Mouse (Mus musculus): ENCODE data around the gene Cacybp. TPM values are rescaled to one million over a fixed set of nuclear protein-coding genes. Genes with fewer than 3 reads are reported as not detected.

Cacybp gene
- polyA plus RNA-seq, 1 experiment from 2014 or later = 212 TPM

DNA sequence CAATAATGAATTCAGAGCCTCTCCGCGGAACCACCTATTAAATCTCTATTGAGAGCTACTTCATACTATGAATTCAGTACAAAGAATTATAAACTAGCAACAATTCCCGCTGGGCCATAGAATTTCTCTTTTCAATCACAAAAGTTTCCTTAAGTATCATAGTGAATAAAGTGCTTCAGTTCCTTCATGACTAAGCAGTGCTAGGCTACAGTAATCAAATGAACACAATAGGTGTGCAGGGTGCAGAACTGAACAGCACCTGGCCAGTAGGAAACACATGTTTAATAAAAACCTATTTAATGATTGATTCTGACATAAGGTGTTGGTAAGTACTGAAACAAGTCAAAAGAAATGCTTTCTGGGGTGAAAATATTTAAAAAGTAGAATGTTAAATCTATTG is 19.4 kb upstream of the Cacybp start:
- ATAC-seq (ENCODE audit: low read depth) = no peak
- Histone ChIP-seq H3K27ac (replicated peaks; ENCODE audit: low read depth, low read length) (no peak overlapping the region), H3K9ac (ENCODE audit: low read depth, low read length) (no peak overlapping the region), H3K36me3 (ENCODE audit: control insufficient read depth, insufficient read depth, low read length) (no peaks in the 10 kb centered on the region), H3K4me2 (ENCODE audit: low read depth, low read length) (no peak overlapping the region), H3K9me3 (ENCODE audit: control insufficient read depth, low read length) (no peaks in the 10 kb centered on the region), H3K4me1 (ENCODE audit: control insufficient read depth, insufficient read depth, low read length) (no peaks in the 10 kb centered on the region), H3K4me3 (ENCODE audit: low read depth, low read length) (no peak overlapping the region), H3K27me3 (replicated peaks; ENCODE audit: control insufficient read depth, insufficient read depth, low read length) (no peaks in the 10 kb centered on the region)
- WGBS = 79% methylated on average over 3 of the region's 3 CpGs
- no peak for DNase-seq (ENCODE audit: low spot score)

DNA sequence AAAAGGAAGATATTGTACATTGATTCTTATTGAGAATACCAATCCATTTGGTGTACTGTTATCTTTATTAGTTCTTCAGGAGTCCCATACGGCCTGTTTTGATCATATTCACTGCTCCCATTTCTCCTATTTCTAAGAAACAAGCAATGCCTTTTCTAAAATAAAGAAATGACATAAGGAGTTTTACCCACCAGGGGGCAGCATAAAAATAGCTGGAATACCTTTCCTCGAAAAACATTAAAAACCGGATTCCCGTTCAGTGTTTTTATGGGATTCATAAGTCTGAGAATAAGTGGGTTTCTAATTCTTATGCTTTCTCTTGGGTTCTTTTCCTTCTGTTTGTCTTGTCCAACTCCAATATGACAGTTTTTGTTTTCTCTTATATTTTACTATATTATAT is 18.3 kb upstream of the Cacybp start:
- Histone ChIP-seq H3K27ac (replicated peaks; ENCODE audit: low read depth, low read length) (no peak overlapping the region), H3K4me1 (ENCODE audit: control insufficient read depth, insufficient read depth, low read length) (no peaks in the 10 kb centered on the region), H3K9me3 (ENCODE audit: control insufficient read depth, low read length) (no peaks in the 10 kb centered on the region), H3K4me3 (ENCODE audit: low read depth, low read length) (no peak overlapping the region), H3K36me3 (ENCODE audit: control insufficient read depth, insufficient read depth, low read length) (no peaks in the 10 kb centered on the region), H3K27me3 (replicated peaks; ENCODE audit: control insufficient read depth, insufficient read depth, low read length) (no peaks in the 10 kb centered on the region), H3K4me2 (ENCODE audit: low read depth, low read length) (no peak overlapping the region), H3K9ac (ENCODE audit: low read depth, low read length) (no peak overlapping the region)
- ATAC-seq (ENCODE audit: low read depth) (no peak), DNase-seq (ENCODE audit: low spot score) (peak; percentile 67)
- 38% methylated on average over 4 of the region's 4 CpGs for WGBS

DNA sequence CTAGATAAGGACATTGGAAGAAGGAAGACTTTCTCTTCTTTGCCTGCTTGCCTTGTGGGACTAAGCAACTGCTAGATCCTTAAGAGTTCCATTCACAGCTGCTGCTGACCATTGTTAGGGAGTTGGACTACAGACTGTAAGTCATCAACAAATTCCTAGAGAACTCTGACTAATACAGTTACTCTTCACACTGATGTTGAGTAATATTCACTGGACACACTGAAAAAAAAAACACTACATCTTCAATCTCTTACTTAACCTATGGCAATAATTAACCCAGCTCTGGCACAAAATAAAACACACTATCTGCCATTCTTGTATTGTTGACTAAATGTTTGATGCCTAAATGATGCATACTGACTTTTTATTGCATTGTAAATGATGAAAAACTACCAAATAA is 15.2 kb upstream of the Cacybp start:
- Histone ChIP-seq H3K4me2 (ENCODE audit: low read depth, low read length) (no peak overlapping the region), H3K36me3 (ENCODE audit: control insufficient read depth, insufficient read depth, low read length) (no peaks in the 10 kb centered on the region), H3K9ac (ENCODE audit: low read depth, low read length) (no peak overlapping the region), H3K4me3 (ENCODE audit: low read depth, low read length) (no peak overlapping the region), H3K27me3 (replicated peaks; ENCODE audit: control insufficient read depth, insufficient read depth, low read length) (no peaks in the 10 kb centered on the region), H3K4me1 (ENCODE audit: control insufficient read depth, insufficient read depth, low read length) (no peaks in the 10 kb centered on the region), H3K27ac (replicated peaks; ENCODE audit: low read depth, low read length) (no peak overlapping the region), H3K9me3 (ENCODE audit: control insufficient read depth, low read length) (no peaks in the 10 kb centered on the region)
- DNase-seq (ENCODE audit: low spot score) (no peak), ATAC-seq (ENCODE audit: low read depth) (no peak)

DNA sequence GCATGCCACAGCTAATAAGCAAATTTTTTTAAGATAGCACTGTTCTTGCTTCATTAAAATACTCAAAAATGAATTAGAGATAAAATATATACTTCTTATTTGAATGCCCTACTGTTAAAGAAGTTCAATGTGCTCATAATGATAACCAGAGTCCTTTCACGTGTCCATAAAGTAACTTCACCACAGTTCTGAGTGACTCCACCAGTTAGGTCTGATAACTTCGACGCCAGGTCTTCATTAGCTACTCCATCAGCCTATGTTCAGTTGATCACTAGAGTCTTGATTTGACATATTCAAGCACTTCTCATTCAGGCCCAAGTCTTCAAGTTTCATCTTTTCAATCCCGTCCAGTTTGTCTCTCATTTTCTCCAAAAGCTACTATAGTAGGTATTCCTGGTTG is 14.5 kb upstream of the Cacybp start:
- H3K4me1 ChIP-seq (ENCODE audit: control insufficient read depth, insufficient read depth, low read length) = no peaks in the 10 kb centered on the region
- H3K4me3 ChIP-seq (ENCODE audit: low read depth, low read length) = no peak overlapping the region
- 90% methylated on average over 4 of the region's 4 CpGs for WGBS
- no peak for DNase-seq (ENCODE audit: low spot score)
- H3K4me2 ChIP-seq (ENCODE audit: low read depth, low read length) = no peak overlapping the region
- H3K27me3 ChIP-seq (replicated peaks; ENCODE audit: control insufficient read depth, insufficient read depth, low read length) = no peaks in the 10 kb centered on the region
- no peak overlapping the region for H3K9ac ChIP-seq (ENCODE audit: low read depth, low read length)
- no peak overlapping the region for H3K27ac ChIP-seq (replicated peaks; ENCODE audit: low read depth, low read length)
- no peaks in the 10 kb centered on the region for H3K36me3 ChIP-seq (ENCODE audit: control insufficient read depth, insufficient read depth, low read length)
- no peak for ATAC-seq (ENCODE audit: low read depth)
- H3K9me3 ChIP-seq (ENCODE audit: control insufficient read depth, low read length) = no peaks in the 10 kb centered on the region

DNA sequence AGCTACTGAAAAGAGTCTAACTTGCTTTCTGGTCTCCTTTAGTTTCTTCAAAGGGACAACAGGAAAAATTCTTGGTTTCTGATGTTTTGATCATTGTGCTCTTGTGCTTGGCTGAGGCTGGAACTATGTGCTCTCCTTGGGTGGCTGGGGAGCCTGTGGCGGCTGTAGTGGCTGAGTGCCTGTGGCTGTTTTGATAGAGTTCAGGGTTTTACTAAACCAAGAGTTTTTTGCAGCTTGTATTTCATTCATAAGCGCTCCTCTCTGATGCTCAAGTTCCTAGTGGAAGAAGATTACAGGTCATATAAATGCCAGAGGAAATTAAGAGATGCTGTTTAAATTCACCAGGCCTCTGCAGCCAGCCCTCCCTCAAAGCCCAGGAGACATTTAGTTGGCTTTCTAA is 11.4 kb upstream of the Cacybp start:
- DNase-seq (ENCODE audit: low spot score) (peak; percentile 67), ATAC-seq (ENCODE audit: low read depth) (0 out of 2 replicates have a peak, but pooled peaks have one; percentile 26)
- H3K4me3 ChIP-seq (ENCODE audit: low read depth, low read length) = no peak overlapping the region
- no peak overlapping the region for H3K27ac ChIP-seq (replicated peaks; ENCODE audit: low read depth, low read length)
- H3K36me3 ChIP-seq (ENCODE audit: control insufficient read depth, insufficient read depth, low read length) = no peaks in the 10 kb centered on the region
- no peaks in the 10 kb centered on the region for H3K4me1 ChIP-seq (ENCODE audit: control insufficient read depth, insufficient read depth, low read length)
- 40% methylated on average over 2 of the region's 2 CpGs for WGBS
- H3K9ac ChIP-seq (ENCODE audit: low read depth, low read length) = no peak overlapping the region
- no peak overlapping the region for H3K4me2 ChIP-seq (ENCODE audit: low read depth, low read length)
- H3K9me3 ChIP-seq (ENCODE audit: control insufficient read depth, low read length) = no peaks in the 10 kb centered on the region
- no peaks in the 10 kb centered on the region for H3K27me3 ChIP-seq (replicated peaks; ENCODE audit: control insufficient read depth, insufficient read depth, low read length)

DNA sequence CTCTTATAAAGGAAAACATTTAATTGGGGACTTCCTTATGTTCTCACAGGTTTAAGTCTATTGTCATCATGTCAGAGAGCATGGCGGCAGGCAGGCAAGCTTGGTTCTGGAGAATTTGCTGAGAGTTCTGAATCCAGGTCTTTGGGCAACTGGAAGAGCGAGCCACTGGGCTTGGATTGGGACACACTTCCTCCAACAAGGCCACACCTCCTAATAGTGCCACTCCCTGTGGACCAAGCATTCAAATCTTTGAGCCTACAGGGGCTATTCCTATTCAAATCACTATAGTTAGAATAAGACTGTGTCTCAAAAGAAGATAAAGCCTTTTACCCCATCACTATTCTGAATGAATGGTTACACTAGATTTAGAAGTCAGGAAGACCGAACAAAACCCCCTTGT is 5.2 kb upstream of the Cacybp start:
- 91% methylated on average over 3 of the region's 3 CpGs for WGBS
- H3K36me3 ChIP-seq (ENCODE audit: control insufficient read depth, insufficient read depth, low read length) = no peaks in the 10 kb centered on the region
- DNase-seq (ENCODE audit: low spot score) (no peak), ATAC-seq (ENCODE audit: low read depth) (no peak)
- no peaks in the 10 kb centered on the region for H3K27me3 ChIP-seq (replicated peaks; ENCODE audit: control insufficient read depth, insufficient read depth, low read length)
- no peak overlapping the region for H3K9ac ChIP-seq (ENCODE audit: low read depth, low read length)
- H3K9me3 ChIP-seq (ENCODE audit: control insufficient read depth, low read length) = no peaks in the 10 kb centered on the region
- H3K27ac ChIP-seq (replicated peaks; ENCODE audit: low read depth, low read length) = no peak overlapping the region
- H3K4me2 ChIP-seq (ENCODE audit: low read depth, low read length) = no peak overlapping the region
- H3K4me1 ChIP-seq (ENCODE audit: control insufficient read depth, insufficient read depth, low read length) = 0 out of 2 replicates have a peak, but pooled peaks cover 4% of the 10 kb centered on the region
- H3K4me3 ChIP-seq (ENCODE audit: low read depth, low read length) = no peak overlapping the region

DNA sequence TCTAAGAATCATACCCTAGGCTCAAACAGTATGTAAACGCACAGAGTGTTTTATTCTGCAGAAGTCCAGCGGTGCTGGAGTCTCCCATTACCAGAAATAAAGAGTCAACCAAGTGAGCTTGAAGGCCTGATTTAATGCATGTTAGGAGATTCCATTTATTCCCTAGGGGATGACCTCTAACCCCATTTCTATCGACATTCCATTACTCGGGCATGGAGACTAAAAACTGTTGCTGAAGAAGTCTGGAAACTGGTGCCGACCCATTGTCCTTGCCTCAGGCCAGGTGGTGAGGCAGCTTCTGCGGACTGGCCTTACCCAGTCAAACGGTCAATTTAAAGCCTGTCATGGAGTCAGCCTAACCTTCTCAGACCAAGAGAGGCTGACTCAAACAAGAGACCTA is 1.5 kb upstream of the Cacybp start:
- 76% methylated on average over 7 of the region's 7 CpGs for WGBS
- Histone ChIP-seq H3K4me2 (ENCODE audit: low read depth, low read length) (0 out of 2 replicates have a peak overlapping the region, but pooled peaks have one; percentile 77), H3K4me1 (ENCODE audit: control insufficient read depth, insufficient read depth, low read length) (peaks cover 21% of the 10 kb centered on the region), H3K9ac (ENCODE audit: low read depth, low read length) (no peak overlapping the region), H3K27ac (replicated peaks; ENCODE audit: low read depth, low read length) (no peak overlapping the region), H3K36me3 (ENCODE audit: control insufficient read depth, insufficient read depth, low read length) (no peaks in the 10 kb centered on the region), H3K9me3 (ENCODE audit: control insufficient read depth, low read length) (no peaks in the 10 kb centered on the region), H3K27me3 (replicated peaks; ENCODE audit: control insufficient read depth, insufficient read depth, low read length) (no peaks in the 10 kb centered on the region), H3K4me3 (ENCODE audit: low read depth, low read length) (no peak overlapping the region)
- DNase-seq (ENCODE audit: low spot score) (no peak), ATAC-seq (ENCODE audit: low read depth) (no peak)

DNA sequence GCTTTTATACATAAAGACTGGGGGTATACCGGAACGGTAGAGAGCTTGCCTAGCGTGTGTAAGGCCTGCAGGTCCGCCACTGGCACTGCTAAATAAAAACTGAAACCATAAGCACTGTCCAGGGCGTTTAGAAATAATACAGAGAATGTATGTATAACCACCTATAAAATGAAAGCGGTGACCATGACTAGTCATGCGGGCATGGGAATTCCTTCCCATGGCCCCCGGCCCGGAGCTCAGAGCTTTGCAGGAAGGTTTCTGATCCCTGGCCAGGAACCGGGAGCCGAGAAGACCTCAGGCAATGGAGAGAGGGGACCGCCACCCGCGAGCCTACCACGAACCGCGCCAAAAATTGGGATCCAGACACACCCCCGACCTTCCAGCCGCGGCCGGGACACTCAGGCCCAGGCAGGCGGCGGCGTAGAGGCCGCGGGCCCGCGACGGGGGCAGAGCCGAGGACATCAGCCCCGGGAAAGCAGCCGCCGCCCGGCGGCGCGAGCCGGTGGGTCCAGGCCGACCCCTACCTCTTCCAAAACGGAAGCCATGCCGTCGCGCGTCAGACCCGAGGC is 468 bp downstream of the Cacybp start:
- Histone ChIP-seq H3K27me3 (replicated peaks; ENCODE audit: control insufficient read depth, insufficient read depth, low read length) (no peaks in the 10 kb centered on the region), H3K9ac (ENCODE audit: low read depth, low read length) (peak overlapping the region; percentile 85), H3K36me3 (ENCODE audit: control insufficient read depth, insufficient read depth, low read length) (peaks cover 9% of the 10 kb centered on the region), H3K4me1 (ENCODE audit: control insufficient read depth, insufficient read depth, low read length) (peaks cover 21% of the 10 kb centered on the region), H3K4me3 (ENCODE audit: low read depth, low read length) (peak overlapping the region; percentile 73), H3K27ac (replicated peaks; ENCODE audit: low read depth, low read length) (peak overlapping the region; percentile 87), H3K9me3 (ENCODE audit: control insufficient read depth, low read length) (no peaks in the 10 kb centered on the region), H3K4me2 (ENCODE audit: low read depth, low read length) (peak overlapping the region; percentile 75)
- WGBS = under 1% methylated on average over 12 of the region's 45 CpGs
- DNase-seq (ENCODE audit: low spot score) (peak; percentile 41), ATAC-seq (ENCODE audit: low read depth) (peak; percentile 67)

DNA sequence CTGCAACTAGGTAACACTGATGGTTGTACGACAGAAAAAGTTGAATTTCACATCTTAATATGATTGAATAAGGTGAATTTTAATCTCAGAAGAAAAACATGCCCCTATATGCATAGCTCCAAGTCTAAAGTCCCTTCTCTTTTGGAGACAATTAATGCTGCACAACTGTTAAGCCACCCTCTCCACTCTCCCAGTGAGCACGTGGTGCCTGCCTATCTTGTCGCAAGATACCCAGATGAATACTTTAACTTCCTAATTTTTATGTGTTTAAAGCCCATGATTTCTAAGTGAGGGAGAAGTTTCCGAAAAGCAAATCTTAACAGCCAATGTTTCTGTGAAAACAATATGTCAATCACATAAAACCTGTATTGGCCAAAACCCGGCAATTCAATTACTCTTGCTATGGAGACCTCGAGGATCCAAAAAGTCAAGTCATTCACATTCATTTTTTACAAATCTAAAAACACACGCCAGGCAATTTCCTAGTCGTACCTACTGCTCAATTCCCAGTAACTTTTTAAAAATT is 1.0 kb downstream of the Cacybp start:
- 2% methylated on average over 8 of the region's 8 CpGs for WGBS
- DNase-seq (ENCODE audit: low spot score) = no peak
- Histone ChIP-seq H3K27ac (replicated peaks; ENCODE audit: low read depth, low read length) (peak overlapping the region; percentile 87), H3K36me3 (ENCODE audit: control insufficient read depth, insufficient read depth, low read length) (peaks cover 14% of the 10 kb centered on the region), H3K4me2 (ENCODE audit: low read depth, low read length) (peak overlapping the region; percentile 75), H3K27me3 (replicated peaks; ENCODE audit: control insufficient read depth, insufficient read depth, low read length) (no peaks in the 10 kb centered on the region), H3K4me1 (ENCODE audit: control insufficient read depth, insufficient read depth, low read length) (peaks cover 21% of the 10 kb centered on the region), H3K9me3 (ENCODE audit: control insufficient read depth, low read length) (no peaks in the 10 kb centered on the region), H3K4me3 (ENCODE audit: low read depth, low read length) (peak overlapping the region; percentile 73), H3K9ac (ENCODE audit: low read depth, low read length) (peak overlapping the region; percentile 85)
- ATAC-seq (ENCODE audit: low read depth) = no peak
